ENCODE assay signal across 24 mouse cellular contexts in the genomic region with DNA sequence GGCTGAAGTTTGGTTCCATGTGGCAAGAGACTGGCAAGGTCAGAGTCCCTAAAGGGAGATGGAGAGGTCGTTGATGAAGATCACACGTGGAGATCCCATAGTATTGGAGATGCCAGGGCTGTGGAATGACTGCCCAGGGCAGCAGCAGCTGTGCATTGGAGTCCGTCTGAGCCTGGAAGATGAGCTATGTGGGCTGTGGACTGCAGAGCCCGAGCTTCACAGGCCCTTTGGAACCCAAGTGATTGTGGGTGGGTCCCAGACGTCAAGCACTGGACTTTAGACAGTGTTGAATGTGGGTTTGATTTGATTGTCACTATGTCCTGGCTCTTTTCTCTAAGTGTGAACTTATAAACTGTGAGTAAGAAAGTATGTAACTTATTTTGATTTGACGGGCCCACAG. TPM values are rescaled to one million over a fixed set of nuclear protein-coding genes. Genes with fewer than 3 reads are reported as not detected.
DNase-seq lines count a peak whose midpoint lies in the region; ATAC-seq and TF ChIP-seq lines count a peak whose summit lies in the region.
"Had no signal": no experiment of that assay in that cellular context is flagged by ENCODE, and none has a peak within 500 bp of the region (broad histone marks: within the 10 kb centered on the region; RNA-seq: fewer than 3 reads in every experiment).

No protein-coding gene starts in this region.

- peaks cover 8% of the 10 kb centered on the region for H3K4me1 ChIP-seq in kidney, adult 2 months (ENCODE audit: control insufficient read depth, insufficient read depth, low read length)
- peaks cover 18% of the 10 kb centered on the region for H3K4me1 ChIP-seq in kidney, embryonic 16.5 days (ENCODE audit: insufficient read depth, low read length)
- H3K4me1 ChIP-seq in testis, adult 2 months (ENCODE audit: control insufficient read depth, insufficient read depth, low read length), result peaks cover 20% of the 10 kb centered on the region
- peaks cover 21% of the 10 kb centered on the region for H3K4me1 ChIP-seq in forebrain, embryonic 16.5 days (replicated peaks; ENCODE audit: control insufficient read depth, insufficient read depth, low read length)

- peaks cover 4% of the 10 kb centered on the region; the same call in 1 of the 2 replicates for H3K36me3 ChIP-seq in kidney, adult 2 months (ENCODE audit: control insufficient read depth, insufficient read depth, low read length)
- H3K36me3 ChIP-seq in kidney, embryonic 16.5 days (ENCODE audit: insufficient read depth, low read length), result 0 out of 2 replicates have a peak, but pooled peaks cover 8% of the 10 kb centered on the region
- H3K36me3 ChIP-seq in testis, adult 2 months (ENCODE audit: control insufficient read depth, insufficient read depth, low read length), result peaks cover 4% of the 10 kb centered on the region; the same call in 1 of the 2 replicates
- no peaks in the 10 kb centered on the region for H3K36me3 ChIP-seq in forebrain, embryonic 16.5 days (ENCODE audit: control insufficient read depth, insufficient read depth)

- no peak overlapping the region for H3K4me3 ChIP-seq in kidney, adult 2 months (ENCODE audit: insufficient read depth, low read depth, low read length)
- H3K4me3 ChIP-seq in kidney, embryonic 16.5 days (ENCODE audit: low read length), result no peak overlapping the region
- peak overlapping the region; percentile 45 for H3K4me3 ChIP-seq in testis, adult 2 months (ENCODE audit: control insufficient read depth, low read depth, low read length)
- H3K4me3 ChIP-seq in forebrain, embryonic 16.5 days (replicated peaks; ENCODE audit: low read length), result no peak overlapping the region
- H3K4me3 ChIP-seq: embryonic facial prominence, embryonic 10.5 days; embryonic facial prominence, embryonic 12.5 days; forebrain, embryonic 13.5 days had no signal

- WGBS in kidney, adult 2 months, result 46% methylated on average over 6 of the region's 6 CpGs
- WGBS in kidney, embryonic 16.5 days, result 72% methylated on average over 6 of the region's 6 CpGs
- WGBS in forebrain, embryonic 16.5 days, result 66% methylated on average over 6 of the region's 6 CpGs

- peak; percentile 63 for DNase-seq in kidney, adult 2 months
- DNase-seq in kidney, postnatal 36 days, result peak; percentile 43 to 59
- DNase-seq in kidney, postnatal 14 days, result no peak
- DNase-seq in testis, postnatal 14 days (ENCODE audit: low spot score), result no peak
- DNase-seq: adrenal gland, adult 8-10 months; adrenal gland, postnatal 14 days; adrenal gland, postnatal 36 days; B cell, adult 2 months; cerebellum, adult 11-12 months; cerebellum, adult 2 months; cerebellum, adult 9-10 months; cerebellum, postnatal 10 days; cerebellum, postnatal 25 days had no signal

- H3K27me3 ChIP-seq in kidney, adult 2 months (replicated peaks; ENCODE audit: control insufficient read depth, insufficient read depth, low read length), result no peaks in the 10 kb centered on the region
- H3K27me3 ChIP-seq in kidney, embryonic 16.5 days (ENCODE audit: insufficient read depth, low read length), result no peaks in the 10 kb centered on the region
- H3K27me3 ChIP-seq in testis, adult 2 months (ENCODE audit: control insufficient read depth, insufficient read depth, low read length), result no peaks in the 10 kb centered on the region
- H3K27me3 ChIP-seq in forebrain, embryonic 16.5 days (replicated peaks; ENCODE audit: control insufficient read depth, insufficient read depth, low read length), result no peaks in the 10 kb centered on the region
- H3K27me3 ChIP-seq: CH12.LX; embryonic facial prominence, embryonic 12.5 days; Patski had no signal

- TF ChIP-seq POLR2A in kidney, adult 2 months (IDR thresholded peaks at IDR 0.05; ENCODE audit: low read depth, low read length), result no peak
- no peak for TF ChIP-seq POLR2A in testis, adult 2 months (IDR thresholded peaks at IDR 0.05; ENCODE audit: control insufficient read depth, low read depth, low read length)

- ATAC-seq in kidney, embryonic 16.5 days (ENCODE audit: low FRiP score, low TSS enrichment), result no peak
- no peak for ATAC-seq in forebrain, embryonic 16.5 days
- ATAC-seq: activated CD4-positive, CD25-positive, alpha-beta regulatory T cell, adult 4 months; CD4-positive, CD25-positive, alpha-beta regulatory T cell, adult 4 months; forebrain, embryonic 13.5 days; Patski had no signal

- TF ChIP-seq CTCF in kidney, adult 2 months (conservative IDR thresholded peaks at IDR 0.05; ENCODE audit: insufficient read depth, insufficient read length, low read depth, low read length), result no peak
- TF ChIP-seq CTCF in testis, adult 2 months (IDR thresholded peaks at IDR 0.05; ENCODE audit: control insufficient read depth, insufficient read depth, insufficient replicate concordance, low read depth, low read length), result no peak

- no peaks in the 10 kb centered on the region for H3K9me3 ChIP-seq in kidney, embryonic 16.5 days (ENCODE audit: low read length)
- no peaks in the 10 kb centered on the region for H3K9me3 ChIP-seq in forebrain, embryonic 16.5 days (ENCODE audit: control insufficient read depth, low read length)
- H3K9me3 ChIP-seq: embryonic facial prominence, embryonic 10.5 days; embryonic facial prominence, embryonic 12.5 days; forebrain, embryonic 13.5 days; G1E had no signal

- H3K4me2 ChIP-seq in kidney, embryonic 16.5 days (replicated peaks; ENCODE audit: low read depth, low read length), result no peak overlapping the region
- H3K4me2 ChIP-seq in forebrain, embryonic 16.5 days (ENCODE audit: low read length), result no peak overlapping the region
- H3K4me2 ChIP-seq: embryonic facial prominence, embryonic 12.5 days; forebrain, embryonic 13.5 days had no signal

- no peak overlapping the region for H3K27ac ChIP-seq in kidney, adult 2 months (ENCODE audit: insufficient read depth, low read depth, low read length)
- no peak overlapping the region for H3K27ac ChIP-seq in kidney, embryonic 16.5 days (ENCODE audit: low read length)
- no peak overlapping the region for H3K27ac ChIP-seq in testis, adult 2 months (ENCODE audit: control insufficient read depth, insufficient read depth, low read depth, low read length)
- H3K27ac ChIP-seq in forebrain, embryonic 16.5 days (ENCODE audit: low read length), result no peak overlapping the region
- H3K27ac ChIP-seq: embryonic facial prominence, embryonic 10.5 days; embryonic facial prominence, embryonic 12.5 days; forebrain, embryonic 13.5 days had no signal

- H3K9ac ChIP-seq in kidney, embryonic 16.5 days (replicated peaks; ENCODE audit: low read length), result no peak overlapping the region
- H3K9ac ChIP-seq in forebrain, embryonic 16.5 days (replicated peaks; ENCODE audit: low read depth, low read length), result no peak overlapping the region
- H3K9ac ChIP-seq: embryonic facial prominence, embryonic 12.5 days; forebrain, embryonic 13.5 days had no signal

RNA-seq across cellular contexts. Expression of a gene that starts 1.8 kb away (rescaled TPM):
- 176 and 192 TPM in 2 replicates for polyA plus RNA-seq in kidney, adult 2 months (2012; rRNA removed)
- polyA plus RNA-seq in kidney, embryonic 16.5 days (2015; fragmentation: Nextera tagmentation; extraction: Ambion mirVana), result 153 and 164 TPM in 2 replicates
- 284 and 298 TPM in 2 replicates for polyA plus RNA-seq in testis, adult 2 months (2012; rRNA removed)
- polyA plus RNA-seq in forebrain, embryonic 16.5 days (2015; fragmentation: Nextera tagmentation; extraction: Ambion mirVana), result 127 and 139 TPM in 2 replicates

RNA-seq across cellular contexts. Expression of a gene that starts 9.7 kb away (rescaled TPM):
- 171 and 189 TPM in 2 replicates for polyA plus RNA-seq in kidney, adult 2 months (2012; rRNA removed)
- polyA plus RNA-seq in kidney, embryonic 16.5 days (2015; fragmentation: Nextera tagmentation; extraction: Ambion mirVana), result 40.8 and 43.9 TPM in 2 replicates
- polyA plus RNA-seq in testis, adult 2 months (2012; rRNA removed), result 6.6 and 8.7 TPM in 2 replicates
- polyA plus RNA-seq in forebrain, embryonic 16.5 days (2015; fragmentation: Nextera tagmentation; extraction: Ambion mirVana), result 17.9 and 21.0 TPM in 2 replicates

RNA-seq across cellular contexts. Expression of a gene that starts 15.3 kb away (rescaled TPM):
- 48.7 and 60.1 TPM in 2 replicates for polyA plus RNA-seq in kidney, adult 2 months (2012; rRNA removed)
- 35.7 and 42.5 TPM in 2 replicates for polyA plus RNA-seq in kidney, embryonic 16.5 days (2015; fragmentation: Nextera tagmentation; extraction: Ambion mirVana)
- polyA plus RNA-seq in testis, adult 2 months (2012; rRNA removed), result 25.8 and 26.6 TPM in 2 replicates
- polyA plus RNA-seq in forebrain, embryonic 16.5 days (2015; fragmentation: Nextera tagmentation; extraction: Ambion mirVana), result 10.5 and 12.6 TPM in 2 replicates

RNA-seq across cellular contexts. Expression of a gene that starts 17.9 kb away (rescaled TPM):
- polyA plus RNA-seq in kidney, adult 2 months (2012; rRNA removed), result 15.1 and 15.2 TPM in 2 replicates
- polyA plus RNA-seq in kidney, embryonic 16.5 days (2015; fragmentation: Nextera tagmentation; extraction: Ambion mirVana), result 28.3 and 31.0 TPM in 2 replicates
- 19.6 and 21.5 TPM in 2 replicates for polyA plus RNA-seq in testis, adult 2 months (2012; rRNA removed)
- polyA plus RNA-seq in forebrain, embryonic 16.5 days (2015; fragmentation: Nextera tagmentation; extraction: Ambion mirVana), result 19.7 and 20.9 TPM in 2 replicates

RNA-seq across cellular contexts. Expression of a gene that starts 20.0 kb away (rescaled TPM):
- polyA plus RNA-seq in kidney, adult 2 months (2012; rRNA removed), result 17.8 and 18.2 TPM in 2 replicates
- 43.5 and 47.5 TPM in 2 replicates for polyA plus RNA-seq in kidney, embryonic 16.5 days (2015; fragmentation: Nextera tagmentation; extraction: Ambion mirVana)
- 29.0 and 29.3 TPM in 2 replicates for polyA plus RNA-seq in testis, adult 2 months (2012; rRNA removed)
- 48.5 and 51.5 TPM in 2 replicates for polyA plus RNA-seq in forebrain, embryonic 16.5 days (2015; fragmentation: Nextera tagmentation; extraction: Ambion mirVana)

Comparison
In these comparisons a context has a peak if more than half of its experiments do, and no peak if none do; other contexts are left out.
1. DNase-seq: peak in kidney, adult 2 months (single experiment) and kidney, postnatal 36 days (2 of 2); none in kidney, postnatal 14 days (single experiment) and testis, postnatal 14 days (single experiment).